Mouse (Mus musculus) CH12.LX (cell line): ENCODE measurements at regions not wholly inside any gene's neighbourhood (a gene's known extent, or its start where the extent isn't known, plus 50 kb on each side); places are given as distances from the start of the nearest gene placed in this dataset.

Experiments used
- DNase-seq: peaks from one replicate; pipeline ENCODE4 v3.0.0-alpha.2; 2013; ENCODE audit errors: extremely low read depth
- H3K27ac ChIP-seq: 2 replicates; pipeline ENCODE4 v1.5.1; 2012; ENCODE audit warnings: low read depth, mild to moderate bottlenecking, control low read depth, moderate library complexity; ENCODE audit not compliant: insufficient read depth
- H3K27me3 ChIP-seq: replicated peaks from 2 replicates; pipeline ENCODE3; 2012; ENCODE audit warnings: inconsistent platforms
- H3K36me3 ChIP-seq, 2 experiments: replicated peaks in 1 of 2; 2 replicates each; pipeline versions ENCODE3 to v1.6.1; 2012; ENCODE audit warnings: inconsistent platforms in 1 of 2, low read length in 1 of 2, mild to moderate bottlenecking in 1 of 2, mixed read lengths in 1 of 2, moderate library complexity in 1 of 2; ENCODE audit not compliant: control insufficient read depth in 1 of 2, insufficient read depth in 1 of 2
- H3K4me1 ChIP-seq, 2 experiments: 2 replicates each; pipeline ENCODE4 v1.6.1; 2012; ENCODE audit warnings: inconsistent platforms in 1 of 2, moderate library complexity in 1 of 2; ENCODE audit not compliant: insufficient read depth in 2 of 2, control insufficient read depth in 1 of 2
- H3K4me2 ChIP-seq: 2 replicates; pipeline ENCODE4 v1.6.1; 2012; ENCODE audit warnings: low read depth, mild to moderate bottlenecking, control low read depth; ENCODE audit not compliant: poor library complexity, insufficient read depth, severe bottlenecking
- H3K4me3 ChIP-seq, 3 experiments: fragments of 150-350 bp in 1 of 3; sonication (generic) in 1 of 3; replicated peaks in 1 of 3; 2 replicates each; pipeline versions ENCODE3 to v1.5.1; 2011 to 2012; ENCODE audit warnings: low read depth in 2 of 3, low read length in 2 of 3, mild to moderate bottlenecking in 2 of 3, moderate library complexity in 2 of 3, control low read depth in 1 of 3, improper control_type of control experiment in 1 of 3, inconsistent platforms in 1 of 3, mixed read lengths in 1 of 3; ENCODE audit not compliant: poor library complexity in 1 of 3
- H3K79me2 ChIP-seq: replicated peaks from 2 replicates; pipeline ENCODE4 v1.6.1; 2012; ENCODE audit warnings: mild to moderate bottlenecking, moderate library complexity; ENCODE audit not compliant: control insufficient read depth, poor library complexity, insufficient read depth, severe bottlenecking; ENCODE audit errors: extremely low read depth
- H3K9ac ChIP-seq: 2 replicates; pipeline ENCODE4 v1.6.1; 2012; ENCODE audit warnings: low read depth, mild to moderate bottlenecking, control low read depth, moderate library complexity; ENCODE audit not compliant: insufficient read depth
- H3K9me3 ChIP-seq: replicated peaks from 2 replicates; pipeline ENCODE3; 2012; ENCODE audit warnings: low read length, inconsistent platforms, mixed read lengths
- BHLHE40 ChIP-seq: IDR thresholded peaks from 2 replicates; pipeline ENCODE4 v1.6.1; 2011; ENCODE audit warnings: mild to moderate bottlenecking, low read depth, low read length, improper control_type of control experiment
- EP300 ChIP-seq: IDR thresholded peaks from 2 replicates; pipeline ENCODE4 v1.6.1; 2011; ENCODE audit warnings: low read length, improper control_type of control experiment
- IRF4 ChIP-seq: IDR thresholded peaks from 2 replicates; pipeline ENCODE4 v1.6.1; 2014; ENCODE audit warnings: low read depth, mild to moderate bottlenecking, inconsistent platforms, low read length, improper control_type of control experiment
- POLR2AphosphoS2 ChIP-seq: IDR thresholded peaks from 2 replicates; pipeline ENCODE4 v1.6.1; 2011; ENCODE audit warnings: low read depth, low read length, improper control_type of control experiment
- RCOR1 ChIP-seq: conservative IDR thresholded peaks from 2 replicates; pipeline ENCODE4 v1.6.1; 2012; ENCODE audit warnings: low read depth, mild to moderate bottlenecking, inconsistent platforms, low read length, improper control_type of control experiment
- TCF12 ChIP-seq: IDR thresholded peaks from 2 replicates; pipeline ENCODE4 v1.6.1; 2014; ENCODE audit warnings: low read depth, mild to moderate bottlenecking, inconsistent platforms, low read length, improper control_type of control experiment
- ZNF384 ChIP-seq: IDR thresholded peaks from 2 replicates; pipeline ENCODE4 v1.6.1; 2012; ENCODE audit warnings: low read depth, low read length, improper control_type of control experiment, inconsistent platforms
- dilution Hi-C: fragments of 300-500 bp; cut with MboI; formaldehyde crosslinking; loops from 2 replicates; pipeline ENCODE4 v1.14.3; 2020; ENCODE audit warnings: low sequenced_read_pairs; ENCODE audit not compliant: extremely low pct_unique_long_range_greater_than_20kb, extremely low pct_ligation_motif_present
- in situ Hi-C: fragments of 300-500 bp; cut with MboI; formaldehyde crosslinking; loops from 3 replicates; pipeline ENCODE4 v1.14.3; 2019; ENCODE audit warnings: low sequenced_read_pairs, low pct_ligation_motif_present, low pct_unique_long_range_greater_than_20kb, mixed read lengths

DNA sequence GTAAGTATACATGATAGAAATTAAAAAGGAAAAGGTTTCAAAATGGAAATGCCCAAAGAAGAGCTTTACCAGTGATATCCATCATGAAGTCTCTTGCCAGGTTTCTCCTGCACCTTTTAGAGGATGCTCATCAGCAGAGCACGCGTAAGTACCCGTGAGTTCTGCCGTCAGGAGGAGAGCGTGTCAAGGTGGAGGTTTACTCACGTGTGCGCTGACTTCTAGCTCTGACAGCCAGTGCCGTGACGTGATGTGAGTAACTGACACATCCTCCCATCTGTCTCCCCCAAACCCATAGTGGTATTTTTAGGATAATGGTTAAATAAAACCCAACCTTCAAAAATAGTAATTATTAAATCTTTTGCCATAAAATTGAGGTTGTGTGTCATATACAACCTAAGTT is 55.3 kb downstream of the Adra2a start:
- in situ Hi-C loops (no loop called here), dilution Hi-C loops (no loop called here)
- DNase-seq = no peak

DNA sequence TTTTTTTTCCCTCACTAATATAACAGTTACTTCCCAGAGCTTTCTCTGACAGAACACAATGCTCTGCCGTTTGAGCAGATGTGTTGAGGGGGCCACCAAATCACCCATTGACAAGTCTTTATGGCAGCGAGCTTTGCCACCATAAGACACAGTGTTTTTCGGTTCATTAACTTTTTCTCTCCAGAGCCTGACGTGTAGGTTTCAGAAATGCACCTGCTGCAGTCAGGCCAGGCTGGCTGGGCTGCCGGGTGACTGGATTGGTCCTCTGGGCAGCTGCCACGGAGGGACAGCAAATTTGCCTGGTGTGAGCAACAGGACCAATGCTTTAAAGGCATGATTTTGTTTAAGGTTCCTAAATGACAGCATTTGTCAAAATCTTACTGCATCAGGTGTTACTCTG is 55.8 kb downstream of the Adra2a start:
- no peak for TF ChIP-seq ZNF384
- peak; percentile 85 for TF ChIP-seq TCF12
- 0 out of 2 replicates have a peak, but pooled peaks have one; percentile 22 for TF ChIP-seq EP300
- peak; percentile 48; the same call in 1 of the 2 replicates for TF ChIP-seq IRF4
- Histone ChIP-seq H3K9ac (no peak overlapping the region), H3K36me3 (no peaks in the 10 kb centered on the region), H3K9me3 (peaks cover 7% of the 10 kb centered on the region), H3K27ac (no peak overlapping the region), H3K4me3 (no peak overlapping the region), H3K4me1 (peaks cover 6 to 29% of the 10 kb centered on the region in 2 experiments; a peak in 3 of 4 replicates), H3K4me2 (peak overlapping the region; percentile 57), H3K79me2 (no peaks in the 10 kb centered on the region), H3K27me3 (no peaks in the 10 kb centered on the region)
- peak; percentile 47 for DNase-seq
- in situ Hi-C loops = no loop called here
- dilution Hi-C loops = no loop called here

More for the DNA sequence above, 55.3 kb downstream of the Adra2a start:
- Histone ChIP-seq H3K9me3 (peaks cover 7% of the 10 kb centered on the region), H3K4me2 (no peak overlapping the region; the same call in 1 of the 2 replicates), H3K27me3 (no peaks in the 10 kb centered on the region), H3K9ac (no peak overlapping the region), H3K4me1 (peaks cover 6 to 24% of the 10 kb centered on the region in 2 experiments; a peak in 3 of 4 replicates), H3K27ac (no peak overlapping the region), H3K79me2 (no peaks in the 10 kb centered on the region), H3K4me3 (no peak overlapping the region), H3K36me3 (no peaks in the 10 kb centered on the region)
- TF ChIP-seq POLR2AphosphoS2 = no peak
- peak; percentile 65 for TF ChIP-seq BHLHE40

DNA sequence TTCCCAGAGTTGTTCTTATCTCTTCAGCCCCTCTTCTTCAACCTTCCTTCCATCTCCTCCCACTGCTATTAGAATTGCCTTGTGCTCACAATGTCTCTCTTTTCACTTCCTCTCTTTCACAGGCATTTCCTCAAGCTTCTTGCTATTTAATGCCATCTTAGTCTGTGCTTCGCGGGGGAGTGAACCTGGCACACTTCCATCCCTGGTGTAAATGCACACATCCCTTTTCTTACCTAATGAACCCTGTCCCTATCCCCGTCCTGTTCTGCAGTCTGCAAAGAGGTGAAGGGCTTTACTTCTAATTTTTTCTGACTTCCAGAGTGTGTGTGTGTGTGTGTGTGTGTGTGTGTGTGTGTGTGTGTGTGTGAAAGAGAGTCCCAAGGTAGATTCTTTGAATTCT is 62.6 kb downstream of the Adra2a start:
- Histone ChIP-seq H3K79me2 (no peaks in the 10 kb centered on the region), H3K27me3 (no peaks in the 10 kb centered on the region), H3K4me2 (no peak overlapping the region), H3K9ac (no peak overlapping the region), H3K4me1 (peaks cover 7 to 28% of the 10 kb centered on the region in 2 experiments), H3K36me3 (no peaks in the 10 kb centered on the region), H3K27ac (no peak overlapping the region), H3K4me3 (no peak overlapping the region), H3K9me3 (peaks cover 4% of the 10 kb centered on the region)
- no peak for TF ChIP-seq RCOR1
- TF ChIP-seq IRF4 = 0 out of 2 replicates have a peak, but pooled peaks have one; percentile 9
- peak; percentile 19 for DNase-seq
- dilution Hi-C loops = no loop called here
- in situ Hi-C loops = no loop called here
